Mouse (Mus musculus): ENCODE measurements around the gene Nvl.
A peak's percentile ranks its signal among the peaks of the same experiment; 100 is the strongest.

The Nvl gene

GRCm38 (mm10) chr1:181143950-181144836 lies at the start of gene Nvl, which contains the start of gene Cnih4:
Nvl (minus strand) TSS chr1:181144204.
Cnih4 (plus strand) TSS chr1:181144693.
- peak; percentile 93 for DNase-seq (ENCODE audit: low spot score)

DNA sequence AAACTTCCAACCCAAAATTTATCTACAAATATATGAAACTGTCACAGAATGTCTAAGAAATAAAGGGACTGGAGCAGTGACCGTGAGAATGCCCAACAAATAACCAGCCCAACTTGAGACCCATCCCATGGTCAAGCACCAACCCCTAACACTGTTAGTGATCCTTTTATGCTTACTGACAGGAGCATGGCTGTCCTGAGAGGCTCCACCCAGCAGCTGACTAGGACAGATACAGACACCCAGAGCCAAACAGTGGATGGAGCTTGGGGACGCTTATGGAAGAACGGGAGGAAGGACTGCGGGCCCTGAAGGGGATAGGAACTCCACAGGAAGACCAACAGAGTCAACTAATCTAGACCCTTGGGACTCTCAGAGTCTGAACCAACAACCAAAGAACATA lies 44.9 kb upstream of the Nvl start:
- no peak for DNase-seq (ENCODE audit: low spot score)

- no peak for DNase-seq (ENCODE audit: low spot score)
These were observed 26.2 kb upstream of the Nvl start for GRCm38 (mm10) chr1:181170210-181170609.

DNA sequence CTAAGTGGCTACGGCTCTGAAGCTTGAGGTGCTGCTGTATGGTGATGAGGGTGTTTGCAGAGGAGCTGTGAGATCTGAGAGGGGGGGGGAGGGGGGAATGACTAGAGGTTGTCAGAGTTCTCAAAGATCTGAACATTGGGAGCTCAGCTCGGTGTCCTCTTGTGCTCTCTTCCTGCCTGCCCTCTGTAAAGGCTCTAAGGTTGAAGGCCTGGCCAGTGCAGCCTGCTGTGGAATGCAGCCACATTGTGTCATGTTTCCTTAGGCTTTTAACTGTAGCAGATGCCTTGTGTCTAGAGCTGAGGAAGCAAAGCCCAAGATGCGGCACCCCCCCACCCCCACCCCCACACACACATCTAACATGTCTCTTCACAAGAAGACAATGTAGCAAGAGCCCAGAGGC lies 24.4 kb upstream of the Nvl start:
- DNase-seq (ENCODE audit: low spot score): no peak

DNA sequence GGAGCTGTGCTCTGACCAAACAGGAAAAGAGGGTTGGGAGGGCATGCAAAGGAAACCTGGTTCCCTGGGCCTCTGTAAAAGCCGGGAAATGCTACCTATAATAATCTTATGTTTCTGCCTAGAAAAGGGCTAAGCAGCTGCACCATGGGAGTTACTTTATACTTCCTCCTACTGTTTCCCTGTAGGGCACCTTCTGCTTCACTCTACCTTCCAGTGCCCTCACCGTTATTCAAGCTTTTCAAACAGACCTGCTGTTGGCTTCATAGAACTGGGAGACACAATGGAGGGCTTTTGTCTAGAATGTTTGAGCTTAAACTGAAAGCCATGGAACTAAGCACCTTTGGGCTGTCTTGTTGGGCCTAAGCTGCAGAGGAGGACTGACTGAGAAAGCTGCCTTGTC lies 23.8 kb upstream of the Nvl start:
- DNase-seq (ENCODE audit: low spot score): no peak

DNA sequence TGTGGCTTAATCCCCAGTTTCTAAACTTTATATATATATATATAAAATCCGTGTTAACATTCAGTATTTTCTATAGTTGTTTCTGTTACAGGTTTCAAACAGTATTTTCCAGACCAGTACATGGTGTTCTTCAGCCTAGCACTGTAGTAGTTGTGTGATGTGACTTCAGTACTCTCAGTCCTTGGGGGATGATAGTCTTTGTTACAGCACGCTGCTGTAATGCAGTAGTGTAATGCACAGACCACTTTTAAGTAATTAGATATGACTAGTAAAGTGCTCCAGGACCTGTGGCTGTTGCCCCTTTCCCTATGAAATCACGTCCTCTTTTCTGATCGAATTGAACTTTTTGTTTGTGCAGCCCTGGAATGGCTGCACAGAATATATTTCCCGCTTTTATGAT lies 7.5 kb upstream of the Nvl start:
- no peak for DNase-seq (ENCODE audit: low spot score)

- DNase-seq (ENCODE audit: low spot score): peak; percentile 93
These were observed 7.0 kb upstream of the Nvl start for GRCm38 (mm10) chr1:181150827-181151534.

- DNase-seq (ENCODE audit: low spot score): no peak
These were observed 6.4 kb upstream of the Nvl start for GRCm38 (mm10) chr1:181150431-181150826.

- no peak for DNase-seq (ENCODE audit: low spot score)
These were observed 5.5 kb upstream of the Nvl start for GRCm38 (mm10) chr1:181149373-181150017.

DNA sequence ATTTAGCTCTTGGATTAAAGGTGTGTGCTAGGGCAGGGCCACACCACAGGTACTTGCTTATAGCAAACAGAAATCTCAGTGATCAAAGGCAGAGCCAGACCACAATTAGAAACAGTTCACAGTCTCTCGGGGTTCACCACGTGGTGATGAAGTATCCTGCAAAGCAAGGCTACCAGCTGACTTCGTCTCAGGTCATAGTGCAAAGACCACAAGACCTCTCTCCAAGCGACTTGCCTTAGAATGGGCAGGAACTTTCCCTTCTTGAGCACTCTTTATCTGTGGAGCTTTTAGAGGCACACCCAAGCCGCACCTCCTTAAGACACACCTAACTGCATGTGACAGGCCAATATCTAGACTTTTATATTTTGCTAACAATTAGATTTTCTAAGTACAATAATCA lies 4.5 kb upstream of the Nvl start:
- DNase-seq (ENCODE audit: low spot score): no peak

GRCm38 (mm10) chr1:181146187-181146586 lies 2.2 kb upstream of the Nvl start:
- no peak for DNase-seq (ENCODE audit: low spot score)

GRCm38 (mm10) chr1:181144966-181145365 lies 962 bp upstream of the Nvl start:
- DNase-seq (ENCODE audit: low spot score): no peak

- no peak for DNase-seq (ENCODE audit: low spot score)
These were observed 425 bp downstream of the Nvl start for GRCm38 (mm10) chr1:181143609-181143949.

- no peak for DNase-seq (ENCODE audit: low spot score)
These were observed 5.3 kb downstream of the Nvl start for GRCm38 (mm10) chr1:181138730-181139129.

DNA sequence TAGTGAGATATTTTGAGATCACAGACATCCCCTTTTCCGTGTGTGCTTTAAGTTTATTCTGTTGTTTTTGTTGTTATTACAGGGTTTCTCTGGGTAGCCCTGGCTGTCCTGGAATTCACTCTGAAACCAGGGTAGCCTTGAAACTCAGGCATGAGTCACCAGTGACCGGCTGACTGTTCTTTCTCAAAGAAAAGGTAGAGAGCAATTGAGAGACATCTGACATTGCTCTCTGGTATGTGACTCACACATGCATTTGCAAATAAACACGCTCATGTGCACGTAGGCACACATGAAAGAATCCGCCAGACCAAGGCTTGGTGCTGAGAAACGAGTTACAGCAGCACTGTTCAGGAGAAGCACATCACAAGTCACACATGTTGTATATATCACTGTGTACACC lies 12.1 kb downstream of the Nvl start:
- no peak for DNase-seq (ENCODE audit: low spot score)

DNA sequence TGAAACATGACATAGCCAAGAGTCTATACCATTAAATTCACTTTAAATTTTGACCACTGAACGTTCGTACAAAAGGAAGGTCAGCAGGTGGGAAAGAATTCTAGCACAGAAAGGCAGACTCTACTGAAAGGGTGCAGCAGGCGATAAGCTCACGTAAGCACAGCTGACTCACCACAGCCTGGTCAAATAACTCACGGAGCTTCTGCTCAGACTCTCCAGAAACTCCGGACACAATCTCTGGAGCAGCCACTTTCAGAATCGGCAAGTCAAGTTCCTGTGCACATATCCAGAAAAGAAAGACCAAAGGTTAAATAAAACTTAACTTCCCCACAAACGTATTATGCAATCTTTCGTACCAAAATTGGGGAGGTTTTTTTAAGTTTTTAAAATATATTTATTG lies 17.2 kb downstream of the Nvl start:
- no peak for DNase-seq (ENCODE audit: low spot score)

- no peak for DNase-seq (ENCODE audit: low spot score)
These were observed 18.1 kb downstream of the Nvl start for GRCm38 (mm10) chr1:181125916-181126315.

DNA sequence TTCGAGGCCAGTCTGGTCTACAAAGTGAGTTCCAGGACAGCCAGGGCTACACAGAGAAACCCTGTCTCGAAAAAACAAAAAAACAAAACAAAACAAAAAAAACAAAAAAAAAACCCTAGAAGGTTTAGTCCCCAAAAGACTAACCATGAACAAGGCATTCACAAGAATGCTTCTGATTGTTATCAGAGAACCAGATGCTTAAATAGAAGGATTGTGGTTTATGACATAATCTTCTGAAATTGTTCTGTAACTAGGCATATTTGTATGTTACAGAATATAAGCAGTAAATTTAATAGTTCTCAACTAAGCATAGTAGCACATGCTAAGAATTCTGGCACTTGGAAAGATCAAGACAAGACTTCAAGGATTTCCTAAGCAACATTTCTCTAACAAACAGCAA lies 19.9 kb downstream of the Nvl start:
- DNase-seq (ENCODE audit: low spot score): no peak

DNA sequence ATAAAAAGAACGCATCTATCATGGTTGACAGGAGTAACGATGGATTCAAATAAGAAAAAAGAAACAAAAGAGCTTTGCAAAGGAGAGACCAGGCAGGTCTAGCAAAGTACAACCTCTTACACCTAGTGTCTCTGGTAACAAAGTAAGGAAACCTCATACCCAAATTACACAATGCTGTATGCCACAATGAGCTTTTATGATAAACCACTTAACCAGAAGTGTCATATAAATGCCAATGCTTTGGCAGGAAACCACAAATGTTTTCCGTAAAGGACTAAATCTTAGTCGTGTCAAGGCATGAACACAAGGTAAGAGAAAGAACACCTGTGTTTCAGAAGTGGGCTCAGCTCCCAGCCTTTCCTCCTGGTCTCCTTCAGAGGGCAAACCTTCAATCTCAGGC lies 26.9 kb downstream of the Nvl start:
- DNase-seq (ENCODE audit: low spot score): no peak

GRCm38 (mm10) chr1:181090048-181090447 lies 54.0 kb downstream of the Nvl start:
- no peak for DNase-seq (ENCODE audit: low spot score)

- no peak for DNase-seq (ENCODE audit: low spot score)
These were observed 60.0 kb downstream of the Nvl start for GRCm38 (mm10) chr1:181084021-181084420.

DNA sequence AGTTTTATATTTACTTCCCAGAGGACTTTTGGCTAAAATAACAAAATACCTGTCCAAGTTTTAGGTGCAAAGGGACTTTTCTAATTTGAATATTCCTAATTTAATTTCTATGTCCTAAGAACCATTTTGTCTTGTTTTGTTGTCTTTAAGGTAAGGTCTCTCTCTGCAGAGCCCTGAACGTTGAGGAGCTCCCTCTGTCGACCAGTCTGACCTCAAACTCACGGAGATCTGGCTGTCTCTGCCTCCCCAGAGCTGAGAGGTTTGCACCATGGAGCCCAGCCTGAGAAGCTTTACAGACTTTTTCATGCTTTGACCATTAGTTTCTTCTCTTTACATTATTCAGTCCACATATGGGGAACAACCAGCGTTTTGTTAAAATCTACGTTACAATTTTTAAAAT lies 70.9 kb downstream of the Nvl start:
- DNase-seq (ENCODE audit: low spot score): no peak

DNA sequence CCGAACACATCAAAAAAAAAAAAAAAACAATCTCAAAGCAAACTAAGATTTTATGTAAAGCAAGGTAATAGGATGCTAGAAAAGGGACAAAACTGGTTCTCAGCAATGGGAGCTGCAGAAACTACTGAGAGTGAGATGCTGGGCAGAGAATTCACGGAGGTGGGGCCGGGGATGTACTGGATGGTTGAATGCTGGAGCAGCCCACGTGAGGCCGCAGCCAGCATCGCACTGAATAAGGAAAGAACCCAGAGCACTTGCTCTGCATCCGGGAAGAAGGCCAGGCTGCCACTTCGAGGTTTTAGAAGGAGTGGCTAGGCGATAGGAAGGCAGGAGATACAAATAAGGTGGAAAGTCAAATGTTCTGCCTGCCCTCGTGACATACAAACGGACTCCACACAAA lies 74.3 kb downstream of the Nvl start:
- no peak for DNase-seq (ENCODE audit: low spot score)
